ENCODE assay signal across 16 mouse cellular contexts in genomic region chr4:101321731-101322130, GRCm38 (mm10).
"Had no signal": no experiment of that assay in that cellular context is flagged by ENCODE, and none has a peak within 500 bp of the region (broad histone marks: within the 10 kb centered on the region; RNA-seq: fewer than 3 reads in every experiment).

No protein-coding gene starts in this region.

- H3K27ac ChIP-seq: neural tube, embryonic 13.5 days; neural tube, embryonic 15.5 days; stomach, embryonic 15.5 days; stomach, postnatal 0 days had no signal

- DNase-seq: retina, postnatal 1 day; right cerebral cortex, adult 18-20 months; right cerebral cortex, postnatal 14 days; right cerebral cortex, postnatal 25 days; right cerebral cortex, postnatal 4 days; spleen, adult 18-20 months; thymus, adult 18-20 months; thymus, adult 2 months; thymus, postnatal 14 days; thymus, postnatal 25 days; thymus, postnatal 36 days; thymus, postnatal 4 days had no signal

- H3K4me3 ChIP-seq: neural tube, embryonic 13.5 days; neural tube, embryonic 15.5 days; stomach, embryonic 15.5 days had no signal
